Mouse (Mus musculus) CH12.LX (cell line): Measurements from ENCODE around the gene Muc4.

Experiments
- CTCF ChIP-seq, 2 experiments: IDR thresholded peaks in 1 of 2; conservative IDR thresholded peaks in 1 of 2; 2 replicates each; pipeline ENCODE4 v1.5.1; 2011 to 2012; ENCODE audit warnings: low read depth in 2 of 2, low read length in 2 of 2, improper control_type of control experiment in 1 of 2, inconsistent platforms in 1 of 2, mild to moderate bottlenecking in 1 of 2, moderate library complexity in 1 of 2
- NELFE ChIP-seq: IDR thresholded peaks from 2 replicates; pipeline ENCODE4 v1.6.1; 2011; ENCODE audit warnings: low read depth, low read length, improper control_type of control experiment
- POLR2A ChIP-seq: IDR thresholded peaks from 2 replicates; pipeline ENCODE4 v1.6.1; 2011; ENCODE audit warnings: low read depth, mild to moderate bottlenecking, improper control_type of control experiment, low read length
- SMC3 ChIP-seq: IDR thresholded peaks from 2 replicates; pipeline ENCODE4 v1.6.1; 2011; ENCODE audit warnings: low read depth, low read length, improper control_type of control experiment
- ZC3H11A ChIP-seq: IDR thresholded peaks from 2 replicates; pipeline ENCODE4 v1.6.1; 2012; ENCODE audit warnings: low read depth, mild to moderate bottlenecking, inconsistent platforms, low read length, improper control_type of control experiment
- ZNF384 ChIP-seq: IDR thresholded peaks from 2 replicates; pipeline ENCODE4 v1.6.1; 2012; ENCODE audit warnings: low read depth, low read length, improper control_type of control experiment, inconsistent platforms

- TF ChIP-seq CTCF (conservative IDR thresholded peaks at IDR 0.05 in 1 of 2, IDR thresholded peaks at IDR 0.05 in 1 of 2; ENCODE audit: low read depth in 2 of 2, low read length in 2 of 2) (no peak), ZNF384 (no peak), POLR2A (no peak), NELFE (no peak), ZC3H11A (no peak), SMC3 (no peak)
Observed at GRCm38 (mm10) chr16:32735586-32735985, at the start of gene Muc4.
